Mouse (Mus musculus): ENCODE results near the gene Mfap5. TPM values are rescaled to one million over a fixed set of nuclear protein-coding genes. Genes with fewer than 3 reads are reported as not detected.

The Mfap5 gene
- total RNA-seq, 1 experiment: 8.7 TPM

- no peak for DNase-seq (ENCODE audit: low read depth, low spot score)
- no peak overlapping the region for H3K4me3 ChIP-seq (ENCODE audit: insufficient read depth in 1 of 2, low read depth in 1 of 2, low read length in 2 of 2, poor library complexity in 1 of 2, severe bottlenecking in 1 of 2)
- no peaks in the 10 kb centered on the region for H3K36me3 ChIP-seq (ENCODE audit: control insufficient read depth, insufficient read depth, low read length, poor library complexity, severe bottlenecking)
- in situ Hi-C loops (cut with MboI; ENCODE audit: low sequenced_read_pairs in 2 of 2, unreplicated experiment in 2 of 2): no loop called here
- H3K9me3 ChIP-seq (ENCODE audit: control insufficient read depth, insufficient read depth, low read depth, low read length): no peaks in the 10 kb centered on the region
- peaks cover 0 to 4% of the 10 kb centered on the region in 2 experiments; a peak in 1 of 4 replicates for H3K4me1 ChIP-seq (ENCODE audit: control insufficient read depth in 2 of 2, insufficient read depth in 2 of 2, low read length in 2 of 2, poor library complexity in 1 of 2)
- TF ChIP-seq MAFK (IDR thresholded peaks at IDR 0.05; ENCODE audit: insufficient read depth, low read depth, low read length) (0 out of 2 replicates have a peak, but pooled peaks have one; percentile 21), ZC3H11A (IDR thresholded peaks at IDR 0.05; ENCODE audit: borderline replicate concordance, low read depth, low read length) (0 out of 2 replicates have a peak, but pooled peaks have one; percentile 26), HCFC1 (IDR thresholded peaks at IDR 0.05; ENCODE audit: borderline replicate concordance, insufficient read depth, low read length) (no peak), CHD2 (IDR thresholded peaks at IDR 0.05; ENCODE audit: low read depth, low read length) (no peak), ZNF384 (IDR thresholded peaks at IDR 0.05; ENCODE audit: low read depth, low read length) (peak; percentile 98)
- H3K27ac ChIP-seq (ENCODE audit: insufficient read depth, low read depth, low read length, poor library complexity, severe bottlenecking): no peak overlapping the region
- no peak overlapping the region for H3K9ac ChIP-seq (ENCODE audit: insufficient read depth, low read depth, low read length, poor library complexity, severe bottlenecking)
Observed at GRCm38 (mm10) chr6:122556959-122557561, 51.4 kb downstream of the Mfap5 start.

- TF ChIP-seq ZC3H11A (IDR thresholded peaks at IDR 0.05; ENCODE audit: borderline replicate concordance, low read depth, low read length): no peak
- no peak for TF ChIP-seq MAFK (IDR thresholded peaks at IDR 0.05; ENCODE audit: insufficient read depth, low read depth, low read length)
- TF ChIP-seq HCFC1 (IDR thresholded peaks at IDR 0.05; ENCODE audit: borderline replicate concordance, insufficient read depth, low read length): no peak
- no peak; the same call in 1 of the 2 replicates for TF ChIP-seq ZNF384 (IDR thresholded peaks at IDR 0.05; ENCODE audit: low read depth, low read length)
- no peak for TF ChIP-seq CHD2 (IDR thresholded peaks at IDR 0.05; ENCODE audit: low read depth, low read length)
- H3K9ac ChIP-seq (ENCODE audit: insufficient read depth, low read depth, low read length, poor library complexity, severe bottlenecking): no peak overlapping the region
- peak; percentile 97 for DNase-seq (ENCODE audit: low read depth, low spot score)
- 0 out of 4 replicates have a peak, but pooled peaks cover 0 to 2% of the 10 kb centered on the region in 2 experiments for H3K4me1 ChIP-seq (ENCODE audit: control insufficient read depth in 2 of 2, insufficient read depth in 2 of 2, low read length in 2 of 2, poor library complexity in 1 of 2)
- no peak overlapping the region for H3K27ac ChIP-seq (ENCODE audit: insufficient read depth, low read depth, low read length, poor library complexity, severe bottlenecking)
- H3K4me3 ChIP-seq (ENCODE audit: insufficient read depth in 1 of 2, low read depth in 1 of 2, low read length in 2 of 2, poor library complexity in 1 of 2, severe bottlenecking in 1 of 2): no peak overlapping the region
- H3K36me3 ChIP-seq (ENCODE audit: control insufficient read depth, insufficient read depth, low read length, poor library complexity, severe bottlenecking): no peaks in the 10 kb centered on the region
- H3K9me3 ChIP-seq (ENCODE audit: control insufficient read depth, insufficient read depth, low read depth, low read length): no peaks in the 10 kb centered on the region
- in situ Hi-C loops (cut with MboI; ENCODE audit: low sequenced_read_pairs in 2 of 2, unreplicated experiment in 2 of 2): no loop called here
Observed at GRCm38 (mm10) chr6:122560427-122560826, 54.8 kb downstream of the Mfap5 start.

- DNase-seq (ENCODE audit: low read depth, low spot score): no peak
- H3K4me1 ChIP-seq (ENCODE audit: control insufficient read depth in 2 of 2, insufficient read depth in 2 of 2, low read length in 2 of 2, poor library complexity in 1 of 2): 0 out of 4 replicates have a peak, but pooled peaks cover 0 to 2% of the 10 kb centered on the region in 2 experiments
- H3K36me3 ChIP-seq (ENCODE audit: control insufficient read depth, insufficient read depth, low read length, poor library complexity, severe bottlenecking): no peaks in the 10 kb centered on the region
- no peak for TF ChIP-seq CHD2 (IDR thresholded peaks at IDR 0.05; ENCODE audit: low read depth, low read length)
- in situ Hi-C loops (cut with MboI; ENCODE audit: low sequenced_read_pairs in 2 of 2, unreplicated experiment in 2 of 2): no loop called here
- H3K4me3 ChIP-seq (ENCODE audit: insufficient read depth in 1 of 2, low read depth in 1 of 2, low read length in 2 of 2, poor library complexity in 1 of 2, severe bottlenecking in 1 of 2): no peak overlapping the region
- H3K9me3 ChIP-seq (ENCODE audit: control insufficient read depth, insufficient read depth, low read depth, low read length): no peaks in the 10 kb centered on the region
- no peak overlapping the region for H3K9ac ChIP-seq (ENCODE audit: insufficient read depth, low read depth, low read length, poor library complexity, severe bottlenecking)
- H3K27ac ChIP-seq (ENCODE audit: insufficient read depth, low read depth, low read length, poor library complexity, severe bottlenecking): no peak overlapping the region
Observed at GRCm38 (mm10) chr6:122561005-122561404, 55.4 kb downstream of the Mfap5 start.

GRCm38 (mm10) chr6:122562463-122562862 lies 56.8 kb downstream of the Mfap5 start:
- in situ Hi-C loops (cut with MboI; ENCODE audit: low sequenced_read_pairs in 2 of 2, unreplicated experiment in 2 of 2): no loop called here
- peak; percentile 58 for DNase-seq (ENCODE audit: low read depth, low spot score)
- TF ChIP-seq ZC3H11A (IDR thresholded peaks at IDR 0.05; ENCODE audit: borderline replicate concordance, low read depth, low read length) (no peak), ZNF384 (IDR thresholded peaks at IDR 0.05; ENCODE audit: low read depth, low read length) (peak; percentile 90)

More at GRCm38 (mm10) chr6:122562463-122562862, 56.8 kb downstream of the Mfap5 start:
- 0 out of 4 replicates have a peak, but pooled peaks cover 0 to 2% of the 10 kb centered on the region in 2 experiments for H3K4me1 ChIP-seq (ENCODE audit: control insufficient read depth in 2 of 2, insufficient read depth in 2 of 2, low read length in 2 of 2, poor library complexity in 1 of 2)
- no peak overlapping the region for H3K27ac ChIP-seq (ENCODE audit: insufficient read depth, low read depth, low read length, poor library complexity, severe bottlenecking)
- no peak overlapping the region for H3K4me3 ChIP-seq (ENCODE audit: insufficient read depth in 1 of 2, low read depth in 1 of 2, low read length in 2 of 2, poor library complexity in 1 of 2, severe bottlenecking in 1 of 2)
- no peaks in the 10 kb centered on the region for H3K36me3 ChIP-seq (ENCODE audit: control insufficient read depth, insufficient read depth, low read length, poor library complexity, severe bottlenecking)
- H3K9me3 ChIP-seq (ENCODE audit: control insufficient read depth, insufficient read depth, low read depth, low read length): no peaks in the 10 kb centered on the region
- H3K9ac ChIP-seq (ENCODE audit: insufficient read depth, low read depth, low read length, poor library complexity, severe bottlenecking): no peak overlapping the region
